Mouse (Mus musculus) ZHBTc4 (cell line): ENCODE data around the gene Wnt8b.
"Not testable (repeated sequence)": the region's sequence is repeated elsewhere in the genome, so short reads cannot be mapped to it uniquely, and the experiment has no call there.

Experiments
- DNase-seq: peaks from one replicate; pipeline ENCODE4 v3.0.0-alpha.2; 2011; ENCODE audit warnings: low read depth, low spot score

The Wnt8b gene

GRCm38 (mm10) chr19:44493128-44493527 is at the start of gene Wnt8b:
TSS of gene Wnt8b (plus strand) at chr19:44493472.
- DNase-seq: no peak

- DNase-seq: no peak
Observed at GRCm38 (mm10) chr19:44445755-44446154, 47.5 kb upstream of the Wnt8b start.

- DNase-seq: no peak
Observed at GRCm38 (mm10) chr19:44447927-44448326, 45.3 kb upstream of the Wnt8b start.

- DNase-seq: no peak
Observed at GRCm38 (mm10) chr19:44454862-44455261, 38.4 kb upstream of the Wnt8b start.

GRCm38 (mm10) chr19:44455356-44455755 is 37.9 kb upstream of the Wnt8b start:
- DNase-seq: no peak

GRCm38 (mm10) chr19:44457359-44458055 is 35.8 kb upstream of the Wnt8b start:
- DNase-seq: no peak

GRCm38 (mm10) chr19:44458696-44459095 is 34.6 kb upstream of the Wnt8b start:
- DNase-seq: no peak

- no peak for DNase-seq
Observed at GRCm38 (mm10) chr19:44460441-44460840, 32.8 kb upstream of the Wnt8b start.

- no peak for DNase-seq
Observed at GRCm38 (mm10) chr19:44461500-44461899, 31.8 kb upstream of the Wnt8b start.

GRCm38 (mm10) chr19:44462141-44462540 is 31.1 kb upstream of the Wnt8b start:
- DNase-seq: no peak

- not testable (repeated sequence) for DNase-seq
Observed at GRCm38 (mm10) chr19:44465960-44466525, 27.2 kb upstream of the Wnt8b start.

- DNase-seq: peak; percentile 96
Observed at GRCm38 (mm10) chr19:44474158-44474557, 19.1 kb upstream of the Wnt8b start.

- no peak for DNase-seq
Observed at GRCm38 (mm10) chr19:44475268-44475667, 18.0 kb upstream of the Wnt8b start.

GRCm38 (mm10) chr19:44476541-44476940 is 16.7 kb upstream of the Wnt8b start:
- peak; percentile 47 for DNase-seq

- peak; percentile 94 for DNase-seq
Observed at GRCm38 (mm10) chr19:44487266-44487665, 6.0 kb upstream of the Wnt8b start.

GRCm38 (mm10) chr19:44496511-44496910 is 3.2 kb downstream of the Wnt8b start:
- no peak for DNase-seq

GRCm38 (mm10) chr19:44496941-44497340 is 3.7 kb downstream of the Wnt8b start:
- no peak for DNase-seq

GRCm38 (mm10) chr19:44498936-44499335 is 5.7 kb downstream of the Wnt8b start:
- DNase-seq: no peak

- DNase-seq: no peak
Observed at GRCm38 (mm10) chr19:44500240-44500639, 7.0 kb downstream of the Wnt8b start.

- no peak for DNase-seq
Observed at GRCm38 (mm10) chr19:44501925-44502324, 8.7 kb downstream of the Wnt8b start.

GRCm38 (mm10) chr19:44502741-44503140 is 9.5 kb downstream of the Wnt8b start:
- DNase-seq: no peak

- peak; percentile 33 for DNase-seq
Observed at GRCm38 (mm10) chr19:44510534-44511175, 17.4 kb downstream of the Wnt8b start.
